Mouse (Mus musculus) embryonic facial prominence, embryonic 10.5 days (tissue): ENCODE measurements at regions not wholly inside any gene's neighbourhood (a gene's known extent, or its start where the extent isn't known, plus 50 kb on each side); places are given as distances from the start of the nearest gene placed in this dataset.

ENCODE experiments used
- DNase-seq: peaks from one replicate; pipeline ENCODE4 v3.0.0-alpha.2; 2017; ENCODE audit warnings: low spot score
- H3K27ac ChIP-seq: fragments of 300-500 bp; sonication (generic); replicated peaks from 2 replicates; pipeline ENCODE4 v1.5.1; 2016; ENCODE audit warnings: mild to moderate bottlenecking
- H3K27me3 ChIP-seq: fragments of 300-500 bp; sonication (generic); replicated peaks from 2 replicates; pipeline ENCODE4 v1.6.1; 2016; ENCODE audit warnings: low read depth, mild to moderate bottlenecking; ENCODE audit not compliant: poor library complexity, severe bottlenecking
- H3K36me3 ChIP-seq: fragments of 300-500 bp; sonication (generic); replicated peaks from 2 replicates; pipeline ENCODE4 v1.6.1; 2016; ENCODE audit warnings: mild to moderate bottlenecking, moderate library complexity
- H3K4me1 ChIP-seq: fragments of 300-500 bp; sonication (generic); 2 replicates; pipeline ENCODE4 v1.6.1; 2016
- H3K4me3 ChIP-seq: fragments of 300-500 bp; sonication (generic); 2 replicates; pipeline ENCODE4 v1.5.1; 2016; ENCODE audit warnings: mild to moderate bottlenecking, moderate library complexity
- H3K9me3 ChIP-seq: fragments of 300-500 bp; sonication (generic); 2 replicates; pipeline ENCODE4 v1.6.1; 2016; ENCODE audit warnings: mild to moderate bottlenecking
- WGBS: fragments of 180-500 bp; shearing (Covaris S2); methylation state at CpG from one replicate; pipeline ENCODE4 v1.1.7; 2016; 5-methylcytosine and 5-hydroxymethylcytosine counted together

DNA sequence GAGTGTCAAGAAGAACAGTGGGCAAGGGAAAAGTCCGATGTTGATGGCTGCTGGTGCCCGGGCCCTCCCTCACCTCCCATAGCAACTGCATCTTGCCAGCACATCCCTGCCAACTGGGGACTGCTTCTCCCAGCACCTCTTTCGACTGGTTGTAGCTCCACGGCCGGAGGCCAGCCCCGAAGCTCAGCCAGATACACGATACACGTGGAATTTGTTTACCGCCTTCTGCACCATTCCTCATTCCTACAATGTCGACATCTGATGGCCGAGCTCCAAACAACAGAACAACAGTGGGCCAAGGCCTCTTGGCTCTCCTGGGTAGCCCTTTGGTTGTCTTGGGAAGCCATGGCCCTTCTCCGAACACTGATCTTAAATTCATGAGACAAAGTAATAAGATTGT, 965.1 kb downstream of the 4930447A16Rik start:
- Histone ChIP-seq H3K27ac (no peak overlapping the region), H3K4me1 (peaks cover 14% of the 10 kb centered on the region), H3K36me3 (no peaks in the 10 kb centered on the region), H3K4me3 (no peak overlapping the region), H3K27me3 (no peaks in the 10 kb centered on the region), H3K9me3 (no peaks in the 10 kb centered on the region)
- no peak for DNase-seq
- WGBS: 91% methylated on average over 12 of the region's 12 CpGs

DNA sequence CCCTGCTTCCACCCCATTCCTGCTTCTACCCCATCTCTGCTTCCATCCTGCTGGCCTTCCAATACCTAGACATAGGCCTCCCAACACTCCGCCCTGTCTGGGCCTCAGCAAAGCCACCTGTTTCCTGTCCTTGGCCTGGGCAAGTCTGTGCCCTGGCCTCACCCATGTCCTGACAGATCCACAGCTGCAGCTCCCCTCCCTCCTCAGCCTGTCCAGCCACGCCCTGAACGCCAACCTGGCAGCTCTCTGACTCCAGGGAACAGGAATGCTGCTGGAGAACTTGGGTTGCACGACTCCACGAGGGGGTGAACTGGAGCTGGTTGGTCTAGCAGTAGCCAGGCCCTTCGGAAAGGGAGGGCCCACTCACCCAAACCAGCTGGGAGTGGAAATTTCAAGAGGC, 966.1 kb downstream of the 4930447A16Rik start:
- no peak for DNase-seq
- no peak overlapping the region for H3K27ac ChIP-seq
- no peaks in the 10 kb centered on the region for H3K27me3 ChIP-seq
- WGBS: 70% methylated on average over 6 of the region's 6 CpGs
- H3K9me3 ChIP-seq: no peaks in the 10 kb centered on the region
- no peaks in the 10 kb centered on the region for H3K36me3 ChIP-seq
- no peak overlapping the region for H3K4me3 ChIP-seq
- H3K4me1 ChIP-seq: peaks cover 14% of the 10 kb centered on the region

DNA sequence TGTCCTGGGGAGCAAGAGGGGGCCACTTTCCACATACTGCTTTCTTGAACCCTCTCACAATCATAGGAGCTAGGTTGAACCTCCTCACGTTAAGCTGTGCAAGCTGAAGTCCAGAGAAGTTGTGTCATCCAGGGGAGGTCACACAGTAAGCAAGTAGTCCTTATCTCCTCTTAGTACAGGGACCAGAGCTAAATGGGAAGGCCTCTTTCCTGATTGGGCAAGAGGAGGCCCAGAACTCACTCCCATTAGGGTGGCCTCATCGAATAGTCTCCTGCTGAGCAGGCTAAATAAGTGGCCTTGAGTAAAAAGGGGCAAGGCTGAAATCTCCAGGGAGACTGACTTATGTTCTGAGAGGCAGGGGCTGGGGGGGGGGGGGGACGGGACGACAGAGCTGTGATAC, 966.5 kb downstream of the 4930447A16Rik start:
- Histone ChIP-seq H3K27me3 (no peaks in the 10 kb centered on the region), H3K27ac (no peak overlapping the region), H3K4me3 (no peak overlapping the region), H3K9me3 (no peaks in the 10 kb centered on the region), H3K4me1 (peaks cover 14% of the 10 kb centered on the region), H3K36me3 (no peaks in the 10 kb centered on the region)
- WGBS: 44% methylated on average over 4 of the region's 4 CpGs
- no peak for DNase-seq

DNA sequence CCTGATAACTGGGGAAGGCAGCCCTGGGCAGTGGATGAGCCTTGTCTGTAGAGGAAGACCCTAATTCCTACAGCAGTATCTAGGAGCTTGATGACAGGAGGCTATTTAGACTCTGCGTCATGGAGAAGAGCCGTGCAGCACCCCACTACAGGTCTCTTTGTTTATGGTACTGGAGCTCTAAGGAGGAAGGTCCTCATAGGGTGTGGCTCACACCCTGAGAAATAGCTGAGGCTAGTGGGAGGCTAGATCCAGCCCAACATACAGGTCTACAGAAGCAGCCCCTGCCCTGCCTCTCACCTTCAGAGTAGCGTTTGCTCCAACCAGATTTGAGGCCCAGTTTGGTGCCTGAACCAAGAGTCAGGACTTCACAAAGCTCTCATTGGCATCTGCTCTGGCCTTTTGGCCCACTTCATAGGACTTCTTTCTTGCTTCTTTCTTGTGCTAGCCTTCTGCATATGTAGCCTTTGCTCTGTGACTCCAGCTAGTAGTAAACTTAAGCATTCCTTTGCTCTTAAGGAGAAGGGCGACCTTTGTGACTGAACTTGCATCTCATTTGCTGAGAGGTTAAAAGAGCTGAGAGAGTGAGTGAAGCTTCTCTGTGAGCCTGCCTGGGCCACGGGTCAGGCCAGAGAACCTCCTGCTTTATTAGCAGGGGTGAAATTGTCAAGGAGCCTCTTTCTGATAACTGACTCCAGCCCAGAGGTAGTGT, 967.2 kb downstream of the 4930447A16Rik start:
- H3K4me3 ChIP-seq: no peak overlapping the region
- WGBS: 71% methylated on average over 5 of the region's 5 CpGs
- H3K27ac ChIP-seq: no peak overlapping the region

DNA sequence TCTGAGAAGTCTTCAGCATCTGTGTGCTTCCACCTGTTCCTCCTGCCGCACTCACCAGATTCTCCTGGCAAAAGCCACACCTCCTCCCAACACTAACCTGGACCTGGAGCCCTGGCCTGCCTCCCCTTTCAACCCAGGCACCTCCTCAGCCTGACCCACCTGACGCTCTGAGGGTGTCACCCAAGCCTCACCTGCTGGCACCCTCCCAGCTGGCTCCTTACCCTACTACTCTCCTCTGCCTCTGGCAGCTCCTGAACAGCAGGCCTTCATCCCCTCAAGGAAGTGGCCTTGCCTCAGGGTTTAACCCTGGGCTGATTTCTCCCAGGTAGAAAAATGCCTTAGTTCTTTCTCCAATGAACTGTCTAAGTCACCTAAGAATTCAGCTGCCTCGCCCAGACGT, 973.5 kb downstream of the 4930447A16Rik start:
- 81% methylated on average over 4 of the region's 4 CpGs for WGBS

More for the DNA sequence above, 967.2 kb downstream of the 4930447A16Rik start:
- H3K9me3 ChIP-seq: no peaks in the 10 kb centered on the region
- H3K27me3 ChIP-seq: no peaks in the 10 kb centered on the region
- no peak for DNase-seq
- H3K36me3 ChIP-seq: no peaks in the 10 kb centered on the region
- H3K4me1 ChIP-seq: peaks cover 14% of the 10 kb centered on the region

DNA sequence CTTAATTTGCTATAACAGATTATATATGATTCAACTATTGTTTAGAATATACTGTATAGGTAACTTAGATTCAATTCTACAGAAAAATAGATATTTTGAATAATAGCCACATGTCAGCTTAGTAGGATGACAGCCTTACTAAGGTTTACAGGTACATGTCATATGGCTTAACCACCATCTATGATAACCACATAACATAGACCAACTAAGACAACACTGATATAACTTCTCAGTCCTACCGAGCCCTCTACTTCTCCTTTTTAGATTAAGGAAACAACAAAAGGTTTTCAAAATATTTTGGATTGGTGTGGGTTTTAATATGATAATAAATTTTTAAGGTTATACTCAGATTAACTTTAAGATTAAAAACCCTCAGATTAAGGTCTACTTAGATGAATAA, 977.4 kb downstream of the 4930447A16Rik start:
- WGBS: 87% methylated on average over 1 of the region's 1 CpGs
- Histone ChIP-seq H3K4me1 (peaks cover 33% of the 10 kb centered on the region), H3K27ac (no peak overlapping the region), H3K36me3 (no peaks in the 10 kb centered on the region), H3K27me3 (no peaks in the 10 kb centered on the region), H3K4me3 (no peak overlapping the region), H3K9me3 (no peaks in the 10 kb centered on the region)
- DNase-seq: no peak

More for the DNA sequence above, 973.5 kb downstream of the 4930447A16Rik start:
- Histone ChIP-seq H3K27me3 (no peaks in the 10 kb centered on the region), H3K36me3 (no peaks in the 10 kb centered on the region), H3K4me3 (no peak overlapping the region), H3K9me3 (no peaks in the 10 kb centered on the region), H3K27ac (no peak overlapping the region), H3K4me1 (peaks cover 5% of the 10 kb centered on the region)
- DNase-seq: no peak

DNA sequence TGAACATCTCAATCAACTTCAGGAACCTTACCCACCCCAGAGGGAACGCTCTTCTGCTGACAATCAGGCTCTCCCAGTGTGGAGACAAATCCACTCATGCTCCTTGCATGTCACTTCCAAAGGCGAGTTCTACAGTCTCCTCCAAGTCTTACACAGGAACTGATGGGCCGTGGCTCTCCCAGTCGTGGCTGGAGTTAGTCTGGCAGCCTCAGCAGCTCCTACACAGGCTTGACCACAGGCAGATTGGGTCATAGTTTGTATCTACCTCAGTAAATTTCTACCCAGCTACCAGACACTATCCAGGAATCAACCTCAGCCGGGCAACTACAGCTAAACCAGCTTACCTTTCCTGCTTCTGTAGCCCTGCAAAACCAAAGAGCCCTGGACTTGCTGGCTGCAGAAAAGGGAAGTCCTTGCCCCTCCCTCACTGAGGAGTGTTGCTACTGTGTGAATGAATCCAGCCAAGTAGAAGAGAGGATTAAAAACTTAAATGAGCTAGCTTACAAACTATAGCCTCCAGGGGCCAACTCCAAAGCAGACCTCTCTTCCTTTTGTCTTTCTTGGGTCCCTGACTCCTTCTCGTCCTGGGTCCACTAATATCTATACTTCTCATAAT, 978.5 kb downstream of the 4930447A16Rik start:
- peaks cover 33% of the 10 kb centered on the region for H3K4me1 ChIP-seq
- no peak overlapping the region for H3K27ac ChIP-seq
- no peak overlapping the region for H3K4me3 ChIP-seq
- DNase-seq: no peak
- H3K9me3 ChIP-seq: no peaks in the 10 kb centered on the region
- 56% methylated on average over 6 of the region's 6 CpGs for WGBS
- no peaks in the 10 kb centered on the region for H3K27me3 ChIP-seq
- H3K36me3 ChIP-seq: no peaks in the 10 kb centered on the region

DNA sequence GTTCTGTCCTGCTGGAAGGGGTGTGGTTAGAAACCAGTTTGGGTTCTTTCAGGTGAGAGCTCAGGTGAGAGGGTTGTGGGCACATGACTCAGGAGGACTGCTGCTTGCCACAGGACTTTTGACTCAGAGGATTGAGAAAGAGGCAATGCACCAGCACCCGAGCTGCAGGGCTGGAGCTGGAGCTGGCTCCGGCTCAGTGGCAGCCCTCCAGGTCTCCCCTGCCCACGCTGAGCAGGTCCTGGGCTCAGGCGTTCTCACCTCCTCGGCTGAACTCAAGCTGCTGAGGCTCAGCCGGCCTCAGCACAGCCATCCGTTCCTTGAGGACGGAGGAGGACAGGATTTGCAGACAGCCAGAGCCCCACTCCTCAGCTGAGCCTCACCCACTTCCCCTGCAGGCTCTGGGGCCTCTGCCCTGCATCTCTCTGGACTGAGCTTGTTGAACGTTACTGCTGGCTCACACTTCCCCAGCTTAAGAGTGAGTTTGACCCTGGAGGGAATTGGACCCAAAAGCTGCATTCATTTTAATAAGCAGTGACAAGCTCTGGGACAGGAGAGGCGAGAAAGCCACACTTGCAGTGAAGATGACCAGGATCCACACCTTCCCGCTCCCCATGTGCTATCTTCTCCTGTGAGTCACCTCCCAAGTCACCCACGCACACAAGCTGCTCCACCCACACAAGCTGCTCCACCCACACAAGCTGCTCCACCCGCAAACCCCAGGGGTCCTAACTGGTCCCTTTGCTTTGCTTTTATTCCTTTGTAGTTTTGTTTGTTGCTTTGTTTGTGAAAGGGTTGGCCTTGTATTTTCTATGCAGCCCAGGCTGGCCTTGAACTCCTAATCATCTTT, 981.0 kb downstream of the 4930447A16Rik start:
- H3K9me3 ChIP-seq: no peaks in the 10 kb centered on the region
- no peaks in the 10 kb centered on the region for H3K27me3 ChIP-seq
- WGBS: 45% methylated on average over 13 of the region's 13 CpGs
- H3K27ac ChIP-seq: no peak overlapping the region; the same call in 1 of the 2 replicates
- H3K36me3 ChIP-seq: no peaks in the 10 kb centered on the region
- H3K4me1 ChIP-seq: peaks cover 33% of the 10 kb centered on the region
- no peak overlapping the region for H3K4me3 ChIP-seq
- no peak for DNase-seq

DNA sequence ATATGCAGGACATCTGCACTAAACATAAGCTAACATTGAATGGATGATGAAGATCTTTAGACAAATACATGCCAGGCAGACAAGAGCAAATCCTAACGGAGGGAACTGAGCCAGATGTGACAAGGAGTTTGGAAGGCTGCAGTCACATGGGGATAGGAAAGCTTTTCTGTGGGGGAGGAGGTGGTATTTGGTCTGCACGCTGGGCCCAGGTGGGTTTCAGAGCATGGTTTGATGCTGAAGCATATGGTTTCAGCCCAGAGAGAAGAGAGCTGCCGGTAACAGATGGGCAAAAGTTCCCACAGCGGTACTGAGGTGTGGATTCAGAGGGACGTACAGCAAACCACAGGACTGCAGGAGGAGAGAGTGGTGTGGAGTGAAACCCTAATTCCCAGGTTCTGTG, 982.1 kb downstream of the 4930447A16Rik start:
- no peak for DNase-seq
- Histone ChIP-seq H3K4me3 (no peak overlapping the region), H3K27ac (no peak overlapping the region), H3K36me3 (no peaks in the 10 kb centered on the region), H3K9me3 (no peaks in the 10 kb centered on the region), H3K27me3 (no peaks in the 10 kb centered on the region), H3K4me1 (peaks cover 33% of the 10 kb centered on the region)
- WGBS: 74% methylated on average over 5 of the region's 5 CpGs

DNA sequence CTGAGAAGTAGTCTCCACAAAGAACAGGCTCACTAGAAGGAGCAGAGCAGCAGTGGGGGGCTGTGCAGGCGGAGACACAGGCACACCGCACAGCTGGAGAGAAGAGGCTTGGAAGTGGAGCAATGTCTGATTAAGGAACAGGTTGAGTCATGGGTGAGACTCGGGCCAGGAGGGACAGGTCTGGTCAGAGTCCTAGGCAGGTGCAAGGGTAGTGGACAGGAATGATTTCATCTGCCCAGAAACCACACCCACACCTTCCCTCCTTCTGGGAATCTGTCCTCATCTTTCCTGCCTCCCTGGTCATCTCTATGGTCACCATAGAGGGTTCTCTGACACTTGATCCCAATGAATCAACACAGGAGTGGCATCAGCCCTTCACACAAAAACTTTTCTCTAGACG, 983.8 kb downstream of the 4930447A16Rik start:
- no peak overlapping the region for H3K27ac ChIP-seq
- WGBS: 80% methylated on average over 4 of the region's 4 CpGs

DNA sequence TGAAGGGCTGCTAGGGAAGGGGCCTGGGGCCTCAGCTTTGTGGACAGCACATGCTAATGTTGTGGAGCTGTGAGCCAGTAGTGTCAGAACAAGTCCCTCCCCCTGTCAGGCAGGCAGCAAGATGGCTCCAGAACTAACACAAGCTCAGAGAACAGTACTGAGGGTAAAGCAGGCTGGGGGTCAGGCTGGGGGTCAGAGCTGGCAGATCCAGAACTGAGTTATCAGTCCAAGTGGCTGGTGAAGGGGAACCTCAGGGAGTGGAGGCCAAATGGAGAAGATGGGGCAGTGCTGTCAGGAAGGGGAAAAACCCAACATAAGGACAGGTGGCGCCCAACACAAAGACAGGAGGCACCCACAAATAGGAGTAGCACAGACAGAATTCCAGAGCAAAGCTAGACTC, 985.1 kb downstream of the 4930447A16Rik start:
- no peaks in the 10 kb centered on the region for H3K36me3 ChIP-seq
- H3K4me1 ChIP-seq: peaks cover 18% of the 10 kb centered on the region
- no peak overlapping the region for H3K27ac ChIP-seq
- no peaks in the 10 kb centered on the region for H3K9me3 ChIP-seq
- no peak overlapping the region for H3K4me3 ChIP-seq
- no peak for DNase-seq
- 88% methylated on average over 1 of the region's 1 CpGs for WGBS
- H3K27me3 ChIP-seq: no peaks in the 10 kb centered on the region

More for the DNA sequence above, 983.8 kb downstream of the 4930447A16Rik start:
- Histone ChIP-seq H3K9me3 (no peaks in the 10 kb centered on the region), H3K4me3 (no peak overlapping the region), H3K4me1 (peaks cover 25% of the 10 kb centered on the region), H3K36me3 (no peaks in the 10 kb centered on the region), H3K27me3 (no peaks in the 10 kb centered on the region)
- no peak for DNase-seq

DNA sequence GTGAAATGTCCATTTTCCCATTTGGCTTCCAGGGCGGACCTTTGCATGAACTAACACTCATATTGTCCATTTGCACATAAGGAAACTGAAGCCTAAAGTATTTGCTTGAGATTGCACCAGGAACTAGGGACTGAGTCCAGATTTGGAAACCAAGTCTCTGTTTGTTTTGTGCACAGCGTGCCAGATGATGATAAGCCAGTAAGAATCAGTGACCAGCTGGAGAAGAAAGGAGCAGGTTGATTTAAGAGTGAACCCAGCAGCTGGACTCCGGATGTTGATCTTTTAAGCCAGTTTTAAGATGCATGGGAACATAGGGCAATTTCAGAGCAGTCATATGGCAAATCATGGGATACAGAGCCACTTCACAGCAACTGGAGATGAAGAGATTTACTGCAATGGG, 987.1 kb downstream of the 4930447A16Rik start:
- no peaks in the 10 kb centered on the region for H3K9me3 ChIP-seq
- H3K27me3 ChIP-seq: no peaks in the 10 kb centered on the region
- DNase-seq: no peak
- H3K36me3 ChIP-seq: no peaks in the 10 kb centered on the region
- WGBS: 86% methylated on average over 3 of the region's 3 CpGs
- no peak overlapping the region for H3K4me3 ChIP-seq
- H3K27ac ChIP-seq: no peak overlapping the region
- 0 out of 2 replicates have a peak, but pooled peaks cover 3% of the 10 kb centered on the region for H3K4me1 ChIP-seq
